Comparison of ENCODE assay signal across 8 mouse cellular contexts in genomic region chr17:14960520-14960919, GRCm38 (mm10). TPM values are rescaled to one million over a fixed set of nuclear protein-coding genes. Genes with fewer than 3 reads are reported as not detected.
DNase-seq lines count a peak whose midpoint lies in the region; ATAC-seq and TF ChIP-seq lines count a peak whose summit lies in the region.

No protein-coding gene starts in this region.

- intact Hi-C loops in heart, adult 2 months (cut with DNase I), result no loop called here

- peak overlapping the region; percentile 73 for H3K9ac ChIP-seq in heart, adult 2 months (ENCODE audit: low read depth, low read length)
- H3K9ac ChIP-seq in kidney, embryonic 14.5 days (ENCODE audit: low read depth, low read length), result peak overlapping the region; percentile 83

- ATAC-seq in kidney, embryonic 14.5 days (ENCODE audit: low FRiP score, low TSS enrichment), result peak; percentile 8; the same call in 1 of the 2 replicates
- peak; percentile 16; the same call in 1 of the 2 replicates for ATAC-seq in megakaryocyte, adult 5-6 weeks (ENCODE audit: poor library complexity, severe bottlenecking)

- H3K79me2 ChIP-seq in heart, adult 2 months (replicated peaks; ENCODE audit: control insufficient read depth, insufficient read depth, low read length), result no peaks in the 10 kb centered on the region; the same call in 1 of the 2 replicates

- peak; percentile 25 for DNase-seq in right cerebral cortex, postnatal 4 days
- no peak for DNase-seq in right cerebral cortex, postnatal 36 days (ENCODE audit: low spot score in 2 of 2)
- peak; percentile 23 to 28 for DNase-seq in cerebellum, postnatal 25 days
- peak in 1 of 2 experiments; percentile 53 for DNase-seq in heart, adult 2 months
- peak; percentile 16 for DNase-seq in splenic B cell, adult 2 months (ENCODE audit: low read depth, low spot score)
- no peak for DNase-seq in layer of hippocampus, adult 8-10 months (ENCODE audit: low spot score in 2 of 2)

- TF ChIP-seq POLR2A in heart, adult 2 months (IDR thresholded peaks at IDR 0.05; ENCODE audit: insufficient read depth, low read depth, low read length), result no peak

- H3K36me3 ChIP-seq in heart, adult 2 months (ENCODE audit: control insufficient read depth, insufficient read depth, low read length), result peaks cover 2% of the 10 kb centered on the region; the same call in 1 of the 2 replicates
- peaks cover 6% of the 10 kb centered on the region; the same call in 1 of the 2 replicates for H3K36me3 ChIP-seq in kidney, embryonic 14.5 days (ENCODE audit: control insufficient read depth, insufficient read depth, low read length)
- H3K36me3 ChIP-seq in splenic B cell, adult 2 months (ENCODE audit: control insufficient read depth, insufficient read depth, low read length, poor library complexity, severe bottlenecking), result no peaks in the 10 kb centered on the region

- H3K9me3 ChIP-seq in kidney, embryonic 14.5 days (ENCODE audit: control insufficient read depth, low read length), result no peaks in the 10 kb centered on the region

- no peaks in the 10 kb centered on the region for H3K27me3 ChIP-seq in heart, adult 2 months (ENCODE audit: control insufficient read depth, insufficient read depth, low read length)
- H3K27me3 ChIP-seq in kidney, embryonic 14.5 days (ENCODE audit: control insufficient read depth, insufficient read depth, low read length), result no peaks in the 10 kb centered on the region
- no peaks in the 10 kb centered on the region for H3K27me3 ChIP-seq in splenic B cell, adult 2 months (ENCODE audit: control insufficient read depth, insufficient read depth, low read length, poor library complexity, severe bottlenecking)

- no peak for TF ChIP-seq EP300 in heart, adult 2 months (IDR thresholded peaks at IDR 0.05; ENCODE audit: insufficient read depth, low read depth, low read length)

- WGBS in heart, adult 2 months, result under 1% methylated on average over 21 of the region's 23 CpGs
- under 1% methylated on average over 20 of the region's 23 CpGs for WGBS in kidney, embryonic 14.5 days

- H3K27ac ChIP-seq in heart, adult 2 months, result peak overlapping the region; percentile 58
- H3K27ac ChIP-seq in kidney, embryonic 14.5 days (ENCODE audit: low read depth, low read length), result no peak overlapping the region

- no peak for TF ChIP-seq CTCF in heart, adult 2 months (IDR thresholded peaks at IDR 0.05)

- peak overlapping the region; percentile 69 for H3K4me2 ChIP-seq in kidney, embryonic 14.5 days (replicated peaks; ENCODE audit: low read depth, low read length)

- peaks cover 2% of the 10 kb centered on the region for H3K4me1 ChIP-seq in heart, adult 2 months (ENCODE audit: control insufficient read depth, insufficient read depth, low read length)
- H3K4me1 ChIP-seq in kidney, embryonic 14.5 days (ENCODE audit: control insufficient read depth, insufficient read depth, low read length), result peaks cover 7% of the 10 kb centered on the region; the same call in 1 of the 2 replicates

- peak overlapping the region; percentile 82 for H3K4me3 ChIP-seq in heart, adult 2 months
- peak overlapping the region; percentile 53 for H3K4me3 ChIP-seq in kidney, embryonic 14.5 days (ENCODE audit: low read length)

RNA-seq across cellular contexts. Expression of gene Phf10, which starts 0.6 kb away (rescaled TPM):
- 10 to 100 TPM; 45.3 to 53.1 TPM for total RNA-seq in heart, adult 2 months (2021)
- polyA plus RNA-seq in heart, adult 2 months (2012; rRNA removed), result 19.0 and 33.5 TPM in 2 replicates
- 37.4 and 44.2 TPM in 2 replicates for polyA plus RNA-seq in kidney, embryonic 14.5 days (2014; fragmentation: Nextera tagmentation; extraction: Ambion mirVana)
- total RNA-seq in megakaryocyte, adult 5-6 weeks (2015), result 159 and 162 TPM in 2 replicates
- 52.1 and 54.2 TPM in 2 replicates for total RNA-seq in megakaryocyte, adult 5-6 weeks (2017)
- 10 to 100 TPM; 51.9 to 58.2 (median 55.7) TPM for total RNA-seq in layer of hippocampus, adult 8-10 months (2022)

RNA-seq across cellular contexts. Expression of gene 1600012H06Rik, which starts 17.5 kb away (rescaled TPM):
- total RNA-seq in heart, adult 2 months (2021), result 10 to 100 TPM; 10.0 to 12.2 TPM
- 8.8 and 14.3 TPM in 2 replicates for polyA plus RNA-seq in heart, adult 2 months (2012; rRNA removed)
- 23.3 and 31.2 TPM in 2 replicates for polyA plus RNA-seq in kidney, embryonic 14.5 days (2014; fragmentation: Nextera tagmentation; extraction: Ambion mirVana)
- 27.7 and 30.1 TPM in 2 replicates for total RNA-seq in megakaryocyte, adult 5-6 weeks (2015)
- 19.7 and 22.4 TPM in 2 replicates for total RNA-seq in megakaryocyte, adult 5-6 weeks (2017)
- total RNA-seq in layer of hippocampus, adult 8-10 months (2022), result 10 to 100 TPM; 11.8 to 17.8 (median 15.4) TPM

RNA-seq across cellular contexts. Expression of gene Wdr27, which starts 17.6 kb away (rescaled TPM):
- total RNA-seq in heart, adult 2 months (2021), result 1 to 10 TPM in 1 of 2 experiments, not detected in 1; 1.1 TPM
- polyA plus RNA-seq in heart, adult 2 months (2012; rRNA removed), result 0.47 and 0.86 TPM in 2 replicates
- polyA plus RNA-seq in kidney, embryonic 14.5 days (2014; fragmentation: Nextera tagmentation; extraction: Ambion mirVana), result 6.7 and 8.3 TPM in 2 replicates
- not detected in 2 replicates for total RNA-seq in megakaryocyte, adult 5-6 weeks (2015)
- total RNA-seq in megakaryocyte, adult 5-6 weeks (2017), result not detected in 2 replicates
- 1 to 10 TPM; 3.7 to 7.1 (median 5.4) TPM for total RNA-seq in layer of hippocampus, adult 8-10 months (2022)

RNA-seq across cellular contexts. Expression of gene 9030025P20Rik, which starts 17.7 kb away (rescaled TPM):
- total RNA-seq in heart, adult 2 months (2021), result 1 to 10 TPM; 2.0 to 2.7 TPM
- polyA plus RNA-seq in heart, adult 2 months (2012; rRNA removed), result 6.4 and 8.5 TPM in 2 replicates
- polyA plus RNA-seq in kidney, embryonic 14.5 days (2014; fragmentation: Nextera tagmentation; extraction: Ambion mirVana), result 8.0 and 12.7 TPM in 2 replicates
- 5.9 and 6.3 TPM in 2 replicates for total RNA-seq in megakaryocyte, adult 5-6 weeks (2015)
- total RNA-seq in megakaryocyte, adult 5-6 weeks (2017), result 8.2 and 9.6 TPM in 2 replicates
- 10 to 100 TPM in 2 of 4 experiments, 1 to 10 TPM in 2; 9.0 to 17.7 (median 12.4) TPM for total RNA-seq in layer of hippocampus, adult 8-10 months (2022)

RNA-seq across cellular contexts. Expression of gene Gm3417, which starts 18.1 kb away (rescaled TPM):
- not detected for total RNA-seq in heart, adult 2 months (2021)
- not detected in 2 replicates for polyA plus RNA-seq in heart, adult 2 months (2012; rRNA removed)
- 1.1 TPM in 1 of 2 replicates, not detected in the other for polyA plus RNA-seq in kidney, embryonic 14.5 days (2014; fragmentation: Nextera tagmentation; extraction: Ambion mirVana)
- total RNA-seq in megakaryocyte, adult 5-6 weeks (2015), result 0.80 TPM in 1 of 2 replicates, not detected in the other
- not detected in 2 replicates for total RNA-seq in megakaryocyte, adult 5-6 weeks (2017)
- total RNA-seq in layer of hippocampus, adult 8-10 months (2022), result 1 to 10 TPM in 1 of 4 experiments, not detected in 3; 1.7 TPM

Comparison
In these comparisons a context has a peak if more than half of its experiments do, and no peak if none do; other contexts are left out.
1. DNase-seq: peak in right cerebral cortex, postnatal 4 days (single experiment), cerebellum, postnatal 25 days (2 of 2) and splenic B cell, adult 2 months (single experiment); none in right cerebral cortex, postnatal 36 days (0 of 2) and layer of hippocampus, adult 8-10 months (0 of 2).